Mouse (Mus musculus): ENCODE measurements around the gene Elmo1.

The Elmo1 gene

DNA sequence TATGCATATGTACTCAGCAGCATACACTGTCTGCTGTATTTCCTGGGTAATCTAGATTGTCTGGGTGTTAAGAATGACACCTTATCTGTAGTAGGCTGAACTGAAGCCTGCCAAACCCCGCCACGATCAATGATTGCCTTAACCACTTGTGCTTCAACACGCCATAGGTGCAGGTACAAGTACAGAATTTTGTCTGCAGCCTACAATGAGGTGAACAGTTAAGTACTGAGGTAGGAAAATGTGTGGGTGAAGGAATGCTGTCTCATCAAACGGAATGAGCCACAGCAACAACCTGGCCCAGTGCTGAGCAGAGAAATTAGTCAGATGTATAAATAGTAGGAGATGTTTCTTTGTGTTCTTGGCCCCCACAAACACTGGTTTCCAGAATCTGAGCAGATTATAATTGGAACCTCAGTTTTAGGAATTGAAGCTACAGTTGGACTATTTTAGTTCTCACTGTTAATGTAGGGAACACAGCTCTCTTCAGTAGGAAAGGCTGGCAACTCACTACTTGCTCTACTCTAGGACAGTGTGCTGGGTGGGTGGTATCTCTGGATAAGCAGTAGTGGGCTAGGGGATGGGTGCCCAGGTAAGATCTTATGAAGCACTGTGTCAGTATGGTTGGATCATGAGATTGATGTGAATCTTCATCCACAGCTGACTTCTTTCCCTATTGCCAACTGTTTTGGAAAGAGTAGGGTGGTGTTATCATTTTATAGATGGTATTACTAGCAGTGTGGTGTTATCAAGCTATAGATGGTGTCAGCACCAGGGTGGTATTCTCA lies 4.7 kb downstream of the Elmo1 start:
- DNase-seq = no peak

DNA sequence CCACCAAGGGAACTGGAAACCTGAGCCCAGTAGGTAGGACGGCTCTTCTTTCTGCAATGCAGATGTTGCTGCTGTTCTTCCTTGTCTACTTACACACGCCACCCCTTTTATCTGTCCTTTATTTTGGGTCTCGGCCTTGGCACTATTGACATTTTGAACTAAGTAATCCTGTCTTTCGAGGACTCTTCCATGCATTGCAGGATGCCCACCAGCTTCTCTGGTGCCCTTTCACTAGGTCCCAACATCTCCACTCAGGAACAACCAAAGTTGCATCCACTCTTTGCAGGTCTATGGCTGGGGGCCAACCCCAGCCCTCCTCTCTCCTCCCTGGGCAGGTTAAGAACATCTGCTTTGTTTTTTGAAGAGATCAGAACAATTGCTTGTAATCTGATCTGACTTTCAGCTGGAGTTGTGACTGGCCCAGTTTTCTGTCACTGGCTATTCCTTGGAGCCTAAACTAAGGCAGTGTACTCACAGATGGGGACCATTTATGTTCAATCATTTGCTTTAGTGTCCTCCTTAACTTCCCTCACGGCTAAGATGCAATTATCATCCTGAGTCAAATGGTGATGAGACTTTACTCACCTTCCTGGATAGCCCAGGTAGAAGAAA lies 6.7 kb downstream of the Elmo1 start:
- DNase-seq = no peak

DNA sequence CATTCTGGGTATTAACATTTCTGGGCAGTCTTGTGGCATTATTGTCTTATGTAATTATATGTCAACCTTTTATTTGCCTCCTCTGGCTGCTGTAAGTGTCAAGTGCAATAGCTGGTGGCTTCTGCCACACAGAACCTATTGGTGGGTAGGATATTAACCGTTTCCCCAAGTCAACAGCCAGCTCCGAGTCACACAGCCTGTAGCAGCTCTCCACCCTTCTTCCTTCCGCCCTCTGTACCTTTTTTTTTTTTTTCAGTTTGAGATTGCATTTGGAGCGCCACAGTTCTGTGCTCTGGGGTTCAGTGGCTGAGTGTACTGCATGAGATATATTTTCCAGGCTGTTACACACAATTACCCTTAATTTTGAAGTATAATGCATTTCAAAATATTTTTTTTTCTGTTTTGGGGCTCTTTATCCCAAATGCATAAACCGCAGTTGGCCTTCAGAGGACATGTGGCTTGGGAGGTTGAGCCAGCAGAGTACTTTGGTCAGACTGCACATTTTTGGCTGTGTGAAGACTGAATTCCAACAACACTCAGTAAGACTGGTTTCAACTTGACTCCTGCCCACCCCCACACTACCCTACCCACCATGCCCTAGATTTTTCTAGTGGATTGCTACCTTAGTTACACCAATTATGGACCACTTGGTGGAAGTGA lies 7.7 kb downstream of the Elmo1 start:
- DNase-seq = no peak

- DNase-seq = no peak
Measured at GRCm38 (mm10) chr13:20098594-20098965, 8.2 kb downstream of the Elmo1 start.

DNA sequence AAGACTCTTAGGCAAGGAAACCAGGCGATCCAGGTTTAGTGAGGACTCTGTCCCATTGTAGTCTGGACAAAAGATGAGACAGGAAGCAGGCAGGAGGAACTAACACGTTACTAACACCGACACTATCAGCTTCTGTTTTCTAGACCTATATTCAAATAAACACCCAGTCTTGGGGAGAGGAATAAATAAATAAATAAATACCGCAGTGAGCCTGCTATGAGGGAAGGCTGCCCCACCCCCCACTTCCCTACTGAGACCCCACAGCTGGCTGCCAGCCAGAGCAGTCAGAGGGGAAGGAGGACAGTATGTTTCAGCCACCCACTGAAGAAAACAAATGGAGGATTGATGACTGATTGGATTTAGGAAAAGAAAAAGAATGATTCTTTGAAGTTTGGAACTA lies 9.2 kb downstream of the Elmo1 start:
- peak; percentile 27 to 32 for DNase-seq

GRCm38 (mm10) chr13:20100357-20100756 lies 10.0 kb downstream of the Elmo1 start:
- DNase-seq = no peak

DNA sequence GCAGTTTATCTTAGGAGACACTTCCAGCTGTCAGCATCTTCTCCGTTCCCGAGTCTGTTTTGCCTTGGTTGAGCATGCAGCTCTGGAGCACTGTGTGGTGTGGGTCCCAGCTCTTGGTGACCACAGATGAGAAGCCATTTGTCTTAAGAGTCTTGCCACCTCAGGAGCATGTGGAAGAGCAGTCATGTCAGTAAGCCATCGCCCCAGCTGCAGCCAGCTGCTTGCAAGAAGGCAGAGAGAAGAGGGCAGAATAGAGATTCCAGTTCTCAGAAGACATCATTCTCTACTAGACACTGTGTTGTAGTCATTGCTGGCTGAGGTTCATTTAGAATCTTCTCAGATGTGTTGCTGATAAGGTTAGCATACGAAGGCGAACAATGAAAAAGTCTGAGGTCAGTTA lies 11.3 kb downstream of the Elmo1 start:
- DNase-seq = no peak

GRCm38 (mm10) chr13:20104791-20105190 lies 14.4 kb downstream of the Elmo1 start:
- no peak for DNase-seq

DNA sequence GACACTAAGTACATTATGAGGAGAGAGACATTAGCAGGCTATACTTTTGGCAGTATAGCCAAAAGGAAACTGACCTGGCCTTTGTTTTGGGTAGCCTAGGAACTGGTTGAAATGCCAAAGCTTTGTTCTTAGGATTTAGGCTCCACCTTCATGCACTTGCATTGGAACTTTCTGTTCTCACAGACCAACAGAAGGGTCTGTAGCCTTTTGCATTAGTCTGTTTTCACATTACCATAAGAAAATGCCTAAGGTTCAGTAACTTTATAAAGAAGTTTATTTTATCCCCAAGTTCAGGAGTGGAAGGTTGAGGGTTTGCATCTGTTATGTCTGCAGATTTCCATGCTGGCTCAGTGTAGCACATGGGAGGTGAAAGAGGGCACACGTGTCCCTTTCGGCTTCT lies 15.6 kb downstream of the Elmo1 start:
- no peak for DNase-seq

GRCm38 (mm10) chr13:20107953-20108498 lies 17.6 kb downstream of the Elmo1 start:
- no peak for DNase-seq

DNA sequence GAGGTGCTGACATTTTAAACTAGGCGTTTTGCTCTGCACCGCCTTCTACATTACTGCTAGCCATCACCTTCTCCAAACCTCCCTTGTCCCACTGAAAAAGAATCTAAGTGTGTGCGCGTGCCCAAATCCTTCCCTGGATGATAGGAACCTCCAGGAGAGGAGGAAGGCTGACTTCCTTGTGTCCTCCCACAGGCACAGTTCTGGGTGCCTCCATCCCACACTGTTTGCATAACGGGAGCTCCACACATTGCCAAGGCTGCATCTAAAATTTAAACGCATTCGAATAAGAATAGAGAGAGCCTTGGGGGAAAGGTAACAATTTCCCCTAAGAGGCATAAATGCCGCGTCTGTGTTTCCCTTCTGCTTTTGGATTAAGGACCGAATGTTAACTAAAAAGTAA lies 18.6 kb downstream of the Elmo1 start:
- no peak for DNase-seq

DNA sequence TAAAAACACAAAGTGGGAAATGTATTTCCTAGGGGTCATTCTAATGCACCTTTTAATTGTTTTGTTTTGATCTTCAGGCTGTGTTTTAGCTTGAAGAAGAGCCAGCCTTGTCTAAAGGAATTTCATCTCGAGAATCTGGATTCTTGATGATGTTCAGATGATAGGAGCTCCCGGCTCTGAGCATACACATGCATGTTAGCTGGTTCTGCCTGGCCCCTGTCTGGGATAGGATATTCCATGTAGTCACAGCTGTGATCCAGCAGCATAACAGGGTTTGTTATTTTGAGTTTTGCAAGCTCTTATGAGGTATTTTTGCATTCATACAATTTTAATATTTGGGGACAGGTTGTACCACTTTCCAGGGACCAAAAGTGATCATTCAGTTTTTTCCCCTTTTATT lies 19.1 kb downstream of the Elmo1 start:
- no peak for DNase-seq

GRCm38 (mm10) chr13:20109987-20110680 lies 19.7 kb downstream of the Elmo1 start:
- DNase-seq = no peak

- DNase-seq = no peak
Measured at GRCm38 (mm10) chr13:20111256-20111800, 20.9 kb downstream of the Elmo1 start.

DNA sequence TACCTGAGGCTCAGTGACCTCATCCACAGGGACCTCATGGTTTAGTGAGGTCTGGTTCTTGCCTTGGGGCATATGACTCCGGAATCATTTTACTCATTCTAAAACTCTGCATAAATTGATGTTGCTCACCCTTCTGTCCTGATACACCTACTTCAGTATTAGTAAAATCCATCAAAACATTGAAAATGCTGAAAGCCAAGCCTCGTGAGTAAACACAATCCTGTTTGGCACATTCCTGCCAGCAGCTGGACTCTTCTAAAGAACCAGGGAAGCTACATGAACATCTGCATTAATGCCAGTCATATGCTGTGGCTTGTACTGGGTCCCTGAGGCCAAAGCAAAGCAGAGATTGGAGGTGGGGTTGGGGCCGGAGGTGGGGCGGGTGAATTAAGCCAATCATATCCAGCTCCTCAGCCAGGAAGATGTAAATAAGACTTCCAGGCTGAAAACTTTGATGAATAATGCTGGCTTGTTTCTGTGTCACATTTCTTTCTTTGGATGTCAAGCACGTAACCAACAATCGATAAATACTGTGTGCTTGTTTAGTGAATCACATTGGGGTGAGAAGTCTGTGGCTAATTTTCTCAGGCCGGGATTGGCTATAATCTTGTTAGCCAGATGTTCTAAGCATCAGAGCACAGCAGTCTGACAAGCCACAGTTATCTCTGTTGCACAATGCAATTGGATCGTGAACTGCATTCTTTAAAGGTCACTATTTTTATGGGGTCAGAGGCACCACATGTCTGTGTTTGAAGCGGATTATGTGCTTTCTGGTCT lies 24.9 kb downstream of the Elmo1 start:
- DNase-seq = no peak

- no peak for DNase-seq
Measured at GRCm38 (mm10) chr13:20116019-20116418, 25.6 kb downstream of the Elmo1 start.

GRCm38 (mm10) chr13:20116868-20117510 lies 26.6 kb downstream of the Elmo1 start:
- DNase-seq = no peak

DNA sequence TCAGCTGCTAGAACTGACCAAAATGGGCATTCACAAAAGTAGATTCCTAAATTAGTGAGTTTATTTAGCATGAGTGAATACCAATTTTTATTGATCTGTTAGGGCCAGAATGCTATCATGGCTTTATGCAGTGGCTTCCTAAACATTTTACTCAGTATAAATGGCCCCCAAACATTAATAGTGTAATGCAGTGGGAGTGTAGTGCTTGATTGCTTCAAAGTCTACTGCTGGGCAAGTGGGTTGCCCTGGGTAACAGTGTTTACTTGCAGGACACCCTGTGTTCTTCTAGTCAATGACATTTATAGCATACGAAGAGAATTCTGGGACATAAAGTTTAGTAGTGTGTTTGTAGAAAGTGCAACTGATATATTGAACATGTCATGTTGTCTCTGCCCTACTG lies 27.3 kb downstream of the Elmo1 start:
- no peak for DNase-seq

DNA sequence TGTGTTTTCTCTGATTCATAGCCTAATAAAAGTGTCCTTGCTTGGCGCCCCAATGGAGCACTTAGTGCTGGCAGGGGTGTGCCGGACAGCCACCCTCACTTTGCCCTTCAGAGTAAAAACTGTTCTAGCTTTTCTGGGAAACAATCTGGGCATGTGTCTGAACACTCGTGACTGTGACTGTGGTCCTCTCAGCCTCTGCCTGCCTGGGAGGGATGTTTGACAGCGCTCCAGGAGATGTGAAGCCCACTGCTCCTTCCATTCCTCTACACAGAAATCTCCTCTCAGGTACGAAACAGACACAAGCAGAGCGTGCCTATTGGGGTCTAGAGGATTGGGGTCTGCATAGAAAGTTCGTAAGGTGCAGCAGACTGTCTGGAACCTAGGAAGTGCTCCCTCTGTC lies 28.5 kb downstream of the Elmo1 start:
- DNase-seq = no peak

GRCm38 (mm10) chr13:20120723-20121122 lies 30.3 kb downstream of the Elmo1 start:
- peak; percentile 53 to 54 for DNase-seq

- no peak for DNase-seq
Measured at GRCm38 (mm10) chr13:20121385-20122043, 31.1 kb downstream of the Elmo1 start.

All from B cell, adult 2 months (primary cell).